Mouse (Mus musculus): Measurements from ENCODE around the gene Slpi.

- TF ChIP-seq GATA1 (IDR thresholded peaks at IDR 0.05; ENCODE audit: borderline replicate concordance, low read length) (no peak), FLI1 (IDR thresholded peaks at IDR 0.05; ENCODE audit: low read length) (no peak)
These were observed 21.9 kb downstream of the Slpi start for GRCm38 (mm10) chr2:164366947-164367346.

All from megakaryocyte, embryonic 14.5 days (primary cell).